Mouse (Mus musculus) neural tube, embryonic 13.5 days (tissue): ENCODE measurements around the gene Rnf213. TPM values are rescaled to one million over a fixed set of nuclear protein-coding genes. Genes with fewer than 3 reads are reported as not detected.

Experiments used
- ATAC-seq: fragments of 200-750 bp; cut with Nextera tagmentation; 2 replicates; pipeline ENCODE4 v1.8.0; 2017; ENCODE audit warnings: low read depth, mild to moderate bottlenecking, moderate TSS enrichment, moderate library complexity
- H3K27ac ChIP-seq: fragments of 300-500 bp; sonication (generic); replicated peaks from 2 replicates; pipeline ENCODE4 v1.5.1; 2015; ENCODE audit warnings: moderate library complexity, mild to moderate bottlenecking, inconsistent platforms
- H3K27me3 ChIP-seq: fragments of 300-500 bp; sonication (generic); 2 replicates; pipeline ENCODE4 v1.6.1; 2015; ENCODE audit warnings: mild to moderate bottlenecking, inconsistent platforms
- H3K36me3 ChIP-seq: fragments of 300-500 bp; sonication (generic); 2 replicates; pipeline ENCODE4 v1.6.1; 2015; ENCODE audit warnings: mild to moderate bottlenecking, inconsistent platforms
- H3K4me1 ChIP-seq: fragments of 300-500 bp; sonication (generic); replicated peaks from 2 replicates; pipeline ENCODE4 v1.6.1; 2015; ENCODE audit warnings: inconsistent platforms
- H3K4me2 ChIP-seq: fragments of 300-500 bp; sonication (generic); 2 replicates; pipeline ENCODE4 v1.6.1; 2015; ENCODE audit warnings: inconsistent platforms, mild to moderate bottlenecking, moderate library complexity
- H3K4me3 ChIP-seq: fragments of 300-500 bp; sonication (generic); 2 replicates; pipeline ENCODE4 v1.5.1; 2015; ENCODE audit warnings: mild to moderate bottlenecking, inconsistent platforms
- H3K9ac ChIP-seq: fragments of 300-500 bp; sonication (generic); 2 replicates; pipeline ENCODE4 v1.6.1; 2015; ENCODE audit warnings: moderate library complexity, mild to moderate bottlenecking, inconsistent platforms
- H3K9me3 ChIP-seq: fragments of 300-500 bp; sonication (generic); 2 replicates; pipeline ENCODE4 v1.6.1; 2016; ENCODE audit warnings: inconsistent platforms
- WGBS: fragments of 180-500 bp; shearing (Covaris S2); methylation state at CpG from one replicate; pipeline ENCODE4 v1.1.7; 2015; 5-methylcytosine and 5-hydroxymethylcytosine counted together
- polyA plus RNA-seq: library from polyadenylated mRNA; unstranded; fragments of >200 nt; fragmentation: Nextera tagmentation; extraction: Ambion mirVana; gene quantifications from 2 replicates; pipeline ENCODE4 v1.2.1, GENCODE M21; 2015

The Rnf213 gene
- polyA plus RNA-seq = 0.98 and 1.6 TPM in 2 replicates

DNA sequence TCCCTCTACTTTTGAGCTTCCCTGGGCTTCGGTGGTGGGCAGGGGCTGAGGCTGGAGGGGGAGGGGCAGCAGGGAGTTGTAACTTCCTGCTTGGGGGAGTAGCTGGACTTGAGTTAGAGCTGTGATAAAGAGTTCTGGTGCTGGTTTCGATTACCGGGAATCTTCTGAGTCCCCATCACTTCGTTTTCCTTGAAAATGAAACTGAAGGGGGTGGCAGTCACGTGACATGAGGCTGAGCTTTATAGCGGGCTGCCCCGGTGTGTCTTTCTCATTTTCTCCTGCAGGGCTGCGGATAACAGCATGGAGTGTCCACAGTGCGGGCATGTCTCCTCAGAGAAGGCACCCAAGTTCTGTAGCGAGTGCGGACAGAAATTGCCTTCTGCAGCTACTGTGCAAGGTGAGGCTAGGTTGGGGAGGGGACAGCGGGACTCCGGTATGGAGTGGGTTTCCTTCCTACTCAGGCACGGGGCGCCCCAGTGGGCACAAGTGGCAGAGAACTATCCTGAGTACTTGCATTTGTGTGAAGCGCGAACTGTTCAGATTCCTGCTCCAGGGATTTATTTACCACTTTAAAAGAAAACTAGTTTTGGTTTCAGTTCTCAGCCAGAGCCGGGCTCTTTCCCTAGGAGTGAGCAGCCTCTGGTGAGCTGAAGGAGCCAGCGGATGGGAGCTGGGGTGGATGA lies at the start of gene Rnf213:
Gene Rnf213, plus strand, starts transcription at position 301 of the 683 bp plus-strand sequence.
- WGBS = 1% methylated on average over 19 of the region's 19 CpGs
- peak within 1 kb of the TSS; percentile 52 for H3K9ac ChIP-seq
- peaks cover 28% of the 10 kb centered on the region for H3K4me1 ChIP-seq
- no peaks in the 10 kb centered on the region for H3K36me3 ChIP-seq
- no peaks in the 10 kb centered on the region for H3K9me3 ChIP-seq
- H3K27me3 ChIP-seq = peaks cover 91% of the 10 kb centered on the region
- H3K27ac ChIP-seq = no peak within 1 kb of the TSS
- peak within 1 kb of the TSS; percentile 37 for H3K4me3 ChIP-seq
- ATAC-seq = 0 out of 2 replicates have a peak, but pooled peaks have one; percentile 42
- H3K4me2 ChIP-seq = peak within 1 kb of the TSS; percentile 63

- Histone ChIP-seq H3K36me3 (no peaks in the 10 kb centered on the region), H3K9me3 (no peaks in the 10 kb centered on the region), H3K4me2 (no peak overlapping the region), H3K27me3 (no peaks in the 10 kb centered on the region), H3K27ac (no peak overlapping the region), H3K4me3 (no peak overlapping the region), H3K4me1 (no peaks in the 10 kb centered on the region), H3K9ac (no peak overlapping the region)
- WGBS = 88% methylated on average over 8 of the region's 8 CpGs
- ATAC-seq = no peak
These were observed 48.7 kb upstream of the Rnf213 start for GRCm38 (mm10) chr11:119344178-119344577.

DNA sequence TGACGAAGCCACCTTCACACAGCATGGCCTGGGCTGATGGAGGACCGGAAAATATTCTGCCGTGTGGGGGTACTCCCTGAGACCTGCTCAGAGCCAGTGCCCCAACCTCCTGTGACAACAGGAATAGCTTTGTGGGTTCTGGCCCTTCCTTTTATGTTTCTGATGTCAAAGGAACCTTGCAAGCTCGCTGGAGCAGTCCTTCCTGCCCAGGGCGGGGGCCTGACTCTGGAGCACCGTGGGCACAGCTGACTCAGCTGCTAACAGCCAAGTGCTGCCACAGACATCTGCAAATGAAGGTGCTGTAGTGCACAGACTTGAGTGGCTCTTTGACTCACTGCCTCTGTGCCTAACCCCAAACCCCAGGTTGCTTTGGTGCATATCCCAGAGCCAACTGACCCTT lies 48.0 kb upstream of the Rnf213 start:
- no peak overlapping the region for H3K27ac ChIP-seq
- 65% methylated on average over 6 of the region's 6 CpGs for WGBS

DNA sequence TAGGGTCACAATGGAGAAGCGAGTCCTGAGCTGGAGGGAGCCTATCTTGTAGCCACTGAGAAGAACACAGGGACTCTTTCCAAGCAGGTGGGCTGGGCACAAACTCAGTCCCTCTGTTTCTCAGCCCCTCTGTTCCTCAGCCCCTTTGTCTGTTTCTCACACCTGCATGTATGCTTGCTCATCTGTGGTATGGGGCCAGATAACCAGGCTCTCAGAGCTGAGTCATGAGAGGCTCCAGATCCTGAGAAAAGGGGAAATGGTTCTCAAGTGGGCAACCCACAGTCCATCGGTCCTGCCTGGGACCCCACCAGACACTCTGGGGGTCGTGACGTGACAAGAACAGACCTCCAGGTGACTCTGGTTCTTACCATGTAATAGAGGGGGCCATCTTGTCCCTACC lies 45.8 kb upstream of the Rnf213 start:
- Histone ChIP-seq H3K9me3 (no peaks in the 10 kb centered on the region), H3K36me3 (no peaks in the 10 kb centered on the region), H3K9ac (no peak overlapping the region), H3K27ac (no peak overlapping the region), H3K4me2 (no peak overlapping the region), H3K4me3 (no peak overlapping the region), H3K27me3 (no peaks in the 10 kb centered on the region), H3K4me1 (no peaks in the 10 kb centered on the region)
- ATAC-seq = no peak
- 86% methylated on average over 4 of the region's 4 CpGs for WGBS

More for the DNA sequence above, 48.0 kb upstream of the Rnf213 start:
- no peaks in the 10 kb centered on the region for H3K4me1 ChIP-seq
- H3K4me3 ChIP-seq = no peak overlapping the region
- no peaks in the 10 kb centered on the region for H3K27me3 ChIP-seq
- no peak overlapping the region for H3K4me2 ChIP-seq
- ATAC-seq = no peak
- H3K9ac ChIP-seq = no peak overlapping the region
- no peaks in the 10 kb centered on the region for H3K9me3 ChIP-seq
- no peaks in the 10 kb centered on the region for H3K36me3 ChIP-seq

DNA sequence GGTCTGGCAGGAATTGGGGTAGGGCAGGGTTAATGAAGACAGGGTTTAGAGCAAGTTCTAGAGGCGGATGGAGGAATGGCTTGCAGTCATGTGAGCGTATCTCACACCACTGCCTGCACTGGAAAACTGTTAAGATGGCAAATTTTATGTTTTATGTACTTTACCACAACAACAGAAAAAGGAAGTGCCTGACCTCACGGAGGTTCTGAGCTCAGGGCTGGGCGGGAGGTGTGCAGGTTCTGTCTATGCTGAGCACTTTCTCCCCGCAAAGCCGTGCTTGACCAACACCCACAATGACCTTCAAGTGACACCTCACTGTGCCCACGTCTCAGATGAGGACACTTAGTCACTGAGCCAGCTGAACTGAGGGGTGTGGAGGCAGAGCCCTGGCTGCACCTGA lies 40.8 kb upstream of the Rnf213 start:
- Histone ChIP-seq H3K9ac (no peak overlapping the region), H3K36me3 (no peaks in the 10 kb centered on the region), H3K27ac (no peak overlapping the region), H3K4me1 (peaks cover 18% of the 10 kb centered on the region), H3K27me3 (no peaks in the 10 kb centered on the region), H3K9me3 (no peaks in the 10 kb centered on the region), H3K4me2 (no peak overlapping the region), H3K4me3 (no peak overlapping the region)
- no peak for ATAC-seq
- 82% methylated on average over 7 of the region's 7 CpGs for WGBS

- no peak for ATAC-seq
These were observed 39.0 kb upstream of the Rnf213 start for GRCm38 (mm10) chr11:119353946-119354345.

GRCm38 (mm10) chr11:119354798-119355442 lies 38.0 kb upstream of the Rnf213 start:
- peak overlapping the region; percentile 62 for H3K4me3 ChIP-seq
- H3K27ac ChIP-seq = peak overlapping the region; percentile 59
- H3K9ac ChIP-seq = peak overlapping the region; percentile 73
- no peaks in the 10 kb centered on the region for H3K27me3 ChIP-seq
- H3K4me1 ChIP-seq = peaks cover 18% of the 10 kb centered on the region
- no peaks in the 10 kb centered on the region for H3K9me3 ChIP-seq
- no peak for ATAC-seq
- H3K36me3 ChIP-seq = no peaks in the 10 kb centered on the region
- H3K4me2 ChIP-seq = peak overlapping the region; percentile 83
- 10% methylated on average over 23 of the region's 23 CpGs for WGBS

More at GRCm38 (mm10) chr11:119353946-119354345, 39.0 kb upstream of the Rnf213 start:
- Histone ChIP-seq H3K9me3 (no peaks in the 10 kb centered on the region), H3K4me1 (peaks cover 18% of the 10 kb centered on the region), H3K4me3 (no peak overlapping the region), H3K36me3 (no peaks in the 10 kb centered on the region), H3K9ac (no peak overlapping the region), H3K27ac (no peak overlapping the region), H3K4me2 (no peak overlapping the region), H3K27me3 (no peaks in the 10 kb centered on the region)
- 84% methylated on average over 4 of the region's 4 CpGs for WGBS

- 2% methylated on average over 34 of the region's 40 CpGs for WGBS
- H3K4me2 ChIP-seq = peak within 1 kb of the TSS; percentile 83
- no peaks in the 10 kb centered on the region for H3K36me3 ChIP-seq
- peak within 1 kb of the TSS; percentile 73 for H3K9ac ChIP-seq
- no peaks in the 10 kb centered on the region for H3K9me3 ChIP-seq
- H3K27ac ChIP-seq = peak within 1 kb of the TSS; percentile 59
- H3K4me1 ChIP-seq = peaks cover 18% of the 10 kb centered on the region
- peak; percentile 94 for ATAC-seq
- H3K4me3 ChIP-seq = peak within 1 kb of the TSS; percentile 62
- H3K27me3 ChIP-seq = no peaks in the 10 kb centered on the region
These were observed 37.2 kb upstream of the Rnf213 start, which contains the start of the genes Sgsh and Slc26a11 for GRCm38 (mm10) chr11:119355443-119356385. Sgsh (minus strand) TSS chr11:119355536. Slc26a11 (plus strand) TSS chr11:119355557.

DNA sequence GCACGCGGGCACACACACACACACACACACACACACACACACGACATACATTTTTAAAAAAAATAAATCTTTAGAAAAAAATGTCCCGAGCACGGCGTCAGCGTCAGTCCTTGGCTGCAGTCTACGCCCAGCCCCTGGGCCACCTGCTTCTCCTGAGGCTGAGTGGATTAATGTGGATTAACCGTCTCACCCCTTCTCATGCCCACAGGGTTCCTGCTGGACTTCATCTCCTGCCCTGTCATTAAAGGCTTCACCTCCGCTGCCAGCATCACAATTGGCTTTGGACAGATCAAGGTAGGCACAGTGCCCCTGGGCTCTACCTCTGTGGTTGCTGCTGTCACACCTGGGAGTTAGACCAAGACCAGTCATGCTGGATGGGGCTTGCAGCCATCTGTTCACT lies 33.8 kb upstream of the Rnf213 start:
- H3K27me3 ChIP-seq = no peaks in the 10 kb centered on the region
- 90% methylated on average over 10 of the region's 10 CpGs for WGBS
- H3K4me3 ChIP-seq = no peak overlapping the region
- peaks cover 30% of the 10 kb centered on the region for H3K4me1 ChIP-seq
- H3K9me3 ChIP-seq = no peaks in the 10 kb centered on the region
- ATAC-seq = no peak
- H3K9ac ChIP-seq = no peak overlapping the region
- H3K27ac ChIP-seq = no peak overlapping the region
- H3K36me3 ChIP-seq = no peaks in the 10 kb centered on the region
- H3K4me2 ChIP-seq = no peak overlapping the region

- WGBS = 32% methylated on average over 11 of the region's 11 CpGs
- Histone ChIP-seq H3K27ac (no peak overlapping the region), H3K36me3 (no peaks in the 10 kb centered on the region), H3K4me2 (peak overlapping the region; percentile 53), H3K4me1 (peaks cover 12% of the 10 kb centered on the region), H3K9me3 (no peaks in the 10 kb centered on the region), H3K4me3 (peak overlapping the region; percentile 27), H3K9ac (peak overlapping the region; percentile 41), H3K27me3 (no peaks in the 10 kb centered on the region)
- ATAC-seq = peak; percentile 66
These were observed 29.9 kb upstream of the Rnf213 start for GRCm38 (mm10) chr11:119362769-119363533.

DNA sequence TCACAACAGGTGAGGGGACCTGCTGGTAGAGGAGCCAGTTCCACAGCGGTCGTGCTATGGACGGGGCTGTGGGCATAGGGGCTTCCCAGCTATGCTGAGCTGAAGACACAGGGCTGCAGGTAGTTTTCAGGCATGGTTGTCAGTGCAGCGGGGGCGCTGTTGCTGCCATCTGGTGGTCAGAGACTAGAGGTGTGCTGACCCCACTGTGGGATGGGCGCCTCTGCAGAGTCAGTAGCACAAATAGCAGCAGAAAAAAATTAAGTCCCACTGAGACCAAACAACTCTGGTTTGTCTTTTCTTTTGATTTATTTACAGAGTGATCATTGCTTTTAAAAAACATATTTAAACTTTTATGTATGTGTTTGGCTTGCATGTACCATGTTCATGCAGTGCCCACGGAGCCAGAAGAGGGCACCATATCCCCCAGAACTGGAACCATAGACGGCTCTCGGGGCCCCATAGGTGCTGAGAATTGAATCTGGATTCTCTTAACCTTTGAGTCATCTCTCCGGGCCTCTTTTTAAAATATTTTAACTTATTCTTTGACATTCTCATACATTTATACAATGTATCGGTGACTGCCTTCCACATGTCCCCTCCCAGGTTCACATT lies 29.3 kb upstream of the Rnf213 start:
- Histone ChIP-seq H3K36me3 (no peaks in the 10 kb centered on the region), H3K4me3 (peak overlapping the region; percentile 27), H3K27ac (no peak overlapping the region), H3K4me1 (peaks cover 12% of the 10 kb centered on the region), H3K9me3 (no peaks in the 10 kb centered on the region), H3K4me2 (peak overlapping the region; percentile 53), H3K9ac (peak overlapping the region; percentile 41), H3K27me3 (no peaks in the 10 kb centered on the region)
- 29% methylated on average over 11 of the region's 11 CpGs for WGBS
- ATAC-seq = peak; percentile 94
